Mouse (Mus musculus) liver, postnatal 0 days (tissue): ENCODE data around the gene Ctla4.

Experiments used
- CTCF ChIP-seq: sonication (generic); IDR thresholded peaks from 2 replicates; pipeline ENCODE4 v1.5.1; 2016; ENCODE audit warnings: antibody characterized with exemption, low read depth
- EP300 ChIP-seq: IDR thresholded peaks from 2 replicates; pipeline ENCODE4 v1.6.1; 2016; ENCODE audit warnings: antibody characterized with exemption, low read depth, mild to moderate bottlenecking

DNA sequence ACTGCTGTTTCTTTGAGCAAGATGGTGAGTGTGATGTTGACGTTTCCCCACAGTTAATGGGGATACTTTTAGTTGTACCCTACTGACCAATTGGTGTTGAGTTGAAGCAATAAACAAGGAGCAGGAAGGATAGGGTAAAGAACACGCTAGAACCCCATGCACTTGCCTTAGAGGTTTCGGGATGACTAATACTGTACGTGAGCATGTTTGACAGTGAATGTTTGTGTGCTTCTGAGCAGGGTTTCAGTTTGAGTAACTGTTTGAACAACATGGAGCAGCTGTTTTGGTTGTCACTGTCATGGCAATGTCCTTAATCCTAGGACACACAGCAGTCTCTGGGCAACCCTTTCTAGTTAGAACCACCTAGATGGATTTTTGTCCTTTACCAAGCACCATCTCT, 26.5 kb downstream of the Ctla4 start:
- no peak for TF ChIP-seq CTCF
- TF ChIP-seq EP300 = no peak
